Mouse (Mus musculus): ENCODE results near the gene Iqsec3. TPM values are rescaled to one million over a fixed set of nuclear protein-coding genes. Genes with fewer than 3 reads are reported as not detected.

The Iqsec3 gene
- total and polyA plus RNA-seq, 2 experiments from 2014 or later, result 10.7 to 50.3 TPM

DNA sequence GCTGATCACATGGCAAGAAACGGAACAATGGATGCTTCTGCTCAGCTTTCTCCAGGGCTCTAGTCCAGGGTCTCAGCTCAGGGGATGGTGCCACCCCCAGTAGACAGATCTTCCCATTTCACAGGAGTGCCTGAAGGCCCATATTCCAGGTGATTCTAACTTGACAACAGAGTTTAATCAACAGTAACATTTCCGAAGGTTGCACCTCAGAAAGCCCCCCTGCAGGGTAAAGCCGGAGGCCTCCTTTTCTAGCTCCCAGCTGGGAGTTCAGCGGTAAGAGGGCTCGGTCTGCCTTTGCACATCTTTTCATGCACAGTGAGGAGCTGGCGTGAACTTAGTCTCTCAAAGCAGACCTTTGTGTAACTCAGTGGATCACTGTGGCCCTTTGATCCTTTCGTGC is 22.1 kb upstream of the Iqsec3 start:
- DNase-seq (ENCODE audit: low spot score) (no peak), ATAC-seq (ENCODE audit: low FRiP score) (no peak)
- WGBS, result 25% methylated on average over 7 of the region's 7 CpGs
- no peak overlapping the region for H3K4me2 ChIP-seq (ENCODE audit: low read depth, low read length, poor library complexity, severe bottlenecking)
- H3K9me3 ChIP-seq (ENCODE audit: low read length), result no peaks in the 10 kb centered on the region
- no peak overlapping the region for H3K9ac ChIP-seq (replicated peaks; ENCODE audit: low read length, poor library complexity, severe bottlenecking)
- H3K36me3 ChIP-seq (ENCODE audit: insufficient read depth, low read length), result no peaks in the 10 kb centered on the region
- peaks cover 9% of the 10 kb centered on the region; the same call in 1 of the 2 replicates for H3K4me1 ChIP-seq (ENCODE audit: insufficient read depth, low read length)
- no peaks in the 10 kb centered on the region for H3K27me3 ChIP-seq (ENCODE audit: insufficient read depth, low read length)
- TF ChIP-seq CTCF (IDR thresholded peaks at IDR 0.05), result no peak
- no peak overlapping the region for H3K4me3 ChIP-seq (ENCODE audit: low read depth, low read length)
- no peak overlapping the region for H3K27ac ChIP-seq (ENCODE audit: low read depth, low read length)

DNA sequence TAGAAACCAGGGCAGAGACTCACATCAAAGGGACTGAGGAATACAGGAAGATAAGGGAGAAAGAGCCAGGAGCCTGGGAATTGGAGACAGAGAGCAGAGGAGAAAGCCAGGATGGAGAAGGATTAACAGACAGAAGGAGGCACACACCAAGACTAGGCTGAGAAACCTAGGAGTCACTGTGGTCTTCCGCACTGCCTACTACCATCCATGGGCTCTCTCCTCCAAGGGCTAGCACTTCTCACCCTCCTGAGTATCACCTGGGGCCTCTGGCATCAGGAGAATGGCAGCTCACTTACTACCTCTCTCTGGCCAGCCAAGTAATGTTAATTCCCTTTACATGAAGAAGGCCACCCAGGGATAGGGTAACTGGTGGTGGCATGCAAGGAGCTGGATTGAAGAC is 21.5 kb upstream of the Iqsec3 start:
- DNase-seq (ENCODE audit: low spot score) (no peak), ATAC-seq (ENCODE audit: low FRiP score) (no peak)
- Histone ChIP-seq H3K36me3 (ENCODE audit: insufficient read depth, low read length) (no peaks in the 10 kb centered on the region), H3K4me2 (ENCODE audit: low read depth, low read length, poor library complexity, severe bottlenecking) (no peak overlapping the region), H3K27me3 (ENCODE audit: insufficient read depth, low read length) (no peaks in the 10 kb centered on the region), H3K9me3 (ENCODE audit: low read length) (no peaks in the 10 kb centered on the region), H3K9ac (replicated peaks; ENCODE audit: low read length, poor library complexity, severe bottlenecking) (no peak overlapping the region), H3K4me3 (ENCODE audit: low read depth, low read length) (no peak overlapping the region), H3K4me1 (ENCODE audit: insufficient read depth, low read length) (peaks cover 9% of the 10 kb centered on the region; the same call in 1 of the 2 replicates), H3K27ac (ENCODE audit: low read depth, low read length) (no peak overlapping the region)
- WGBS, result 92% methylated on average over 1 of the region's 1 CpGs
- no peak for TF ChIP-seq CTCF (IDR thresholded peaks at IDR 0.05)

DNA sequence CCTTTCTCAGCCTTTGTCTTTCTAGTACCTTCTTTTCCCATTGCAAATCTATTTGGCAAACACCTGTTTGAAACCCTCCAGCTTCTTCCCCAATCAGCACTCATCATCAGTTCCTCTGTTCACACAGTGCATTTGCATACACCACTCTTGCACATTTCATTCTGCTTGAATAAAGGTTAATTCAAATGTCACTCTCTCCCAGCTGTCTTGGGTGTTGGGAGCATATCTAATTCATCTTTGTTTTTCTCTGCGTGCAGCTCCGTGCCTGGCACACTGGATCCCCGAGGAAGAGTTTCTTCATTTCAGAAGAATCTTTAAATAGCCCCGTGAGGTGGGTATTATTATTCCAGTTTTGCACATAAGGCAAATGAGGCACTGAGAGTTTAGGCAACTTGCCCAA is 20.8 kb upstream of the Iqsec3 start:
- Histone ChIP-seq H3K9ac (replicated peaks; ENCODE audit: low read length, poor library complexity, severe bottlenecking) (no peak overlapping the region), H3K4me3 (ENCODE audit: low read depth, low read length) (no peak overlapping the region), H3K4me2 (ENCODE audit: low read depth, low read length, poor library complexity, severe bottlenecking) (no peak overlapping the region), H3K27ac (ENCODE audit: low read depth, low read length) (no peak overlapping the region), H3K9me3 (ENCODE audit: low read length) (no peaks in the 10 kb centered on the region), H3K36me3 (ENCODE audit: insufficient read depth, low read length) (no peaks in the 10 kb centered on the region), H3K27me3 (ENCODE audit: insufficient read depth, low read length) (no peaks in the 10 kb centered on the region), H3K4me1 (ENCODE audit: insufficient read depth, low read length) (peaks cover 4% of the 10 kb centered on the region; the same call in 1 of the 2 replicates)
- no peak for TF ChIP-seq CTCF (IDR thresholded peaks at IDR 0.05)
- no peak for ATAC-seq (ENCODE audit: low FRiP score)
- DNase-seq (ENCODE audit: low spot score), result no peak
- WGBS, result 15% methylated on average over 4 of the region's 4 CpGs

DNA sequence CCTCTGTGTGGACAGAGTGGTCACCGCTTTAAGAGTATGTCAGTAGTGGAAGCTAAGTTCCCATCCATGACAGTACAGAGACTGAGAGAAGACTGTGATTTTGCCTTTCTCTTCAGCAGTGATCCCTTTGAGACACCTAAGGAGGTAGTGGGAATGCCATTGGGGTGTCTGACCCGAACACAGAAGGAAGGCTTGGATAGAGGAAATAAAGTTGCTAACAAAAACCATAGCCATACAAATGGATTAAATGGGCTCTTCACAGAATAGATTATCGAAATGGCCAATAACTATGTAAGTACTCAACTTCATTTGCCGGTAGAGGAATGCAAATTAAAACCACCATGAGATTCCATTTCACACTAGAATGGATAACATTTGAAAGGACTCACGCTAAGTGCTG is 17.9 kb upstream of the Iqsec3 start:
- Histone ChIP-seq H3K4me1 (ENCODE audit: insufficient read depth, low read length) (no peaks in the 10 kb centered on the region), H3K36me3 (ENCODE audit: insufficient read depth, low read length) (no peaks in the 10 kb centered on the region), H3K9ac (replicated peaks; ENCODE audit: low read length, poor library complexity, severe bottlenecking) (no peak overlapping the region), H3K27ac (ENCODE audit: low read depth, low read length) (no peak overlapping the region), H3K9me3 (ENCODE audit: low read length) (no peaks in the 10 kb centered on the region), H3K4me2 (ENCODE audit: low read depth, low read length, poor library complexity, severe bottlenecking) (no peak overlapping the region), H3K27me3 (ENCODE audit: insufficient read depth, low read length) (no peaks in the 10 kb centered on the region), H3K4me3 (ENCODE audit: low read depth, low read length) (no peak overlapping the region)
- ATAC-seq (ENCODE audit: low FRiP score) (no peak), DNase-seq (ENCODE audit: low spot score) (no peak)
- no peak for TF ChIP-seq CTCF (IDR thresholded peaks at IDR 0.05)
- WGBS, result 68% methylated on average over 5 of the region's 5 CpGs

DNA sequence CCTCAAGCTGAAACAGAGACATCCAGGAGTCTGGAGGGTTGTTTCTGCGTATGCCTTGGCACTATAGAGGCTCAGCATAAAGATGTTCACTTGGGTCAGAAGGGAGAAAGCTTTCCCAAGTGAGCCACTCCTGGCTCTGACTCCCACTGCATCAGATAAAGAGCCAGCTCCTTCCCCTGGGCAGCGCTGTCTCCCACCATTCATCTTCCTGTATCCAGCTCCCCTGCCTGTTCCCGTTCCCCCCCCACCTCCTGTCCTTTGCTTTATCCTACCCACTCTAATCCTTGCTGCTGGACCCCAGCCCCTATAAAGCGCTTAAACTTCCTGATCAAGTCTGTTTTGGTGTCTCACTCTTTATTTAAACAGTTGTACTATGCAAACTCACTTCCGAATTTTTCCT is 1.2 kb downstream of the Iqsec3 start:
- no peak overlapping the region for H3K27ac ChIP-seq (ENCODE audit: low read depth, low read length)
- H3K4me3 ChIP-seq (ENCODE audit: low read depth, low read length), result peak overlapping the region; percentile 84
- peak overlapping the region; percentile 79 for H3K9ac ChIP-seq (replicated peaks; ENCODE audit: low read length, poor library complexity, severe bottlenecking)
- H3K27me3 ChIP-seq (ENCODE audit: insufficient read depth, low read length), result no peaks in the 10 kb centered on the region
- 25% methylated on average over 5 of the region's 5 CpGs for WGBS
- no peak for TF ChIP-seq CTCF (IDR thresholded peaks at IDR 0.05)
- H3K9me3 ChIP-seq (ENCODE audit: low read length), result no peaks in the 10 kb centered on the region
- H3K4me2 ChIP-seq (ENCODE audit: low read depth, low read length, poor library complexity, severe bottlenecking), result peak overlapping the region; percentile 67
- ATAC-seq (ENCODE audit: low FRiP score) (no peak), DNase-seq (ENCODE audit: low spot score) (no peak)
- no peaks in the 10 kb centered on the region for H3K36me3 ChIP-seq (ENCODE audit: insufficient read depth, low read length)
- H3K4me1 ChIP-seq (ENCODE audit: insufficient read depth, low read length), result peaks cover 12% of the 10 kb centered on the region; the same call in 1 of the 2 replicates

DNA sequence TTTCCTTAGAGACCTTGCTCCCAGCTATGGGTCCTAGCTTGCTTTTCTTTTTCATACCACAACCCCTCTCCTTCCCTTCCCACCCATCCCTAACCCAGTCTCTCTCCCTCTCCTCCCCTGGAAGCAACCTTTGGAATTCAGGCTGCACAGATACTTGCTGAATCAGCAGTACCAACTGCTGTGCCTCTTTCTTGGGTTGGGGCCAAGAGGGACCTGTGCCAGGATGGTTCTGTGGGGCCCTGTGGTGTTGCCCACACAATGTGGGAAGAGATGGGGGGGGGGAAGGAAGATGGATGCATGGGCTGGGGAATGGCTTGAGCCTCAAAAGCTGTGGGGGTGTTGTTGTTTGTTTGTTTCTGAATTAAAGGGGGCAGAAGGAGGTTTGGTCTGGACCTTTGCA is 5.2 kb downstream of the Iqsec3 start:
- Histone ChIP-seq H3K9ac (replicated peaks; ENCODE audit: low read length, poor library complexity, severe bottlenecking) (no peak overlapping the region), H3K4me3 (ENCODE audit: low read depth, low read length) (no peak overlapping the region), H3K9me3 (ENCODE audit: low read length) (no peaks in the 10 kb centered on the region), H3K27me3 (ENCODE audit: insufficient read depth, low read length) (no peaks in the 10 kb centered on the region), H3K4me1 (ENCODE audit: insufficient read depth, low read length) (peaks cover 12% of the 10 kb centered on the region; the same call in 1 of the 2 replicates), H3K27ac (ENCODE audit: low read depth, low read length) (no peak overlapping the region), H3K4me2 (ENCODE audit: low read depth, low read length, poor library complexity, severe bottlenecking) (no peak overlapping the region), H3K36me3 (ENCODE audit: insufficient read depth, low read length) (no peaks in the 10 kb centered on the region)
- TF ChIP-seq CTCF (IDR thresholded peaks at IDR 0.05), result no peak
- no peak for DNase-seq (ENCODE audit: low spot score)
- no peak for ATAC-seq (ENCODE audit: low FRiP score)
